Mouse (Mus musculus): Measurements from ENCODE around the gene Npepps.
"Not testable (repeated sequence)": the region's sequence is repeated elsewhere in the genome, so short reads cannot be mapped to it uniquely, and the experiment has no call there.

Gene Npepps

GRCm38 (mm10) chr11:97232436-97232835 is 48.0 kb downstream of the Npepps start:
- no peak for DNase-seq

- DNase-seq: no peak
Measured at GRCm38 (mm10) chr11:97229396-97229795, 51.0 kb downstream of the Npepps start.

- DNase-seq: no peak
Measured at GRCm38 (mm10) chr11:97228985-97229384, 51.5 kb downstream of the Npepps start.

- DNase-seq: no peak
Measured at GRCm38 (mm10) chr11:97226131-97226530, 54.3 kb downstream of the Npepps start.

- no peak for DNase-seq
Measured at GRCm38 (mm10) chr11:97223485-97223884, 57.0 kb downstream of the Npepps start.

GRCm38 (mm10) chr11:97221611-97222010 is 58.8 kb downstream of the Npepps start:
- no peak for DNase-seq

- no peak for DNase-seq
Measured at GRCm38 (mm10) chr11:97220211-97220610, 60.2 kb downstream of the Npepps start.

- DNase-seq: no peak
Measured at GRCm38 (mm10) chr11:97214411-97214810, 66.0 kb downstream of the Npepps start.

GRCm38 (mm10) chr11:97210728-97211400 is 69.6 kb downstream of the Npepps start:
- no peak for DNase-seq

GRCm38 (mm10) chr11:97207011-97207422 is 73.4 kb downstream of the Npepps start:
- DNase-seq: no peak

GRCm38 (mm10) chr11:97199519-97199918 is 80.9 kb downstream of the Npepps start:
- no peak for DNase-seq

GRCm38 (mm10) chr11:97198601-97199000 is 81.8 kb downstream of the Npepps start:
- peak; percentile 77 for DNase-seq

GRCm38 (mm10) chr11:97197021-97197420 is 83.4 kb downstream of the Npepps start:
- DNase-seq: no peak

GRCm38 (mm10) chr11:97196541-97196940 is 83.9 kb downstream of the Npepps start:
- DNase-seq: no peak

GRCm38 (mm10) chr11:97192621-97192951 is 87.9 kb downstream of the Npepps start:
- no peak for DNase-seq

GRCm38 (mm10) chr11:97191915-97192620 is 88.4 kb downstream of the Npepps start:
- no peak for DNase-seq

- DNase-seq: no peak
Measured at GRCm38 (mm10) chr11:97190992-97191391, 89.4 kb downstream of the Npepps start.

- not testable (repeated sequence) for DNase-seq
Measured at GRCm38 (mm10) chr11:97189645-97190044, 90.8 kb downstream of the Npepps start.

GRCm38 (mm10) chr11:97189231-97189630 is 91.2 kb downstream of the Npepps start:
- peak; percentile 18 for DNase-seq

GRCm38 (mm10) chr11:97188643-97188955 is 91.8 kb downstream of the Npepps start:
- DNase-seq: no peak

- peak; percentile 99 for DNase-seq
Measured at GRCm38 (mm10) chr11:97187764-97188642, 92.4 kb downstream of the Npepps start, which contains the start of gene Kpnb1. Kpnb1 (minus strand) TSS chr11:97187881.

- peak; percentile 99 for DNase-seq
Measured at GRCm38 (mm10) chr11:97186947-97187763, 93.3 kb downstream of the Npepps start.
